Mouse (Mus musculus) neural tube, embryonic 15.5 days (tissue): ENCODE measurements around the gene U2af1. TPM values are rescaled to one million over a fixed set of nuclear protein-coding genes. Genes with fewer than 3 reads are reported as not detected.
"Not testable (repeated sequence)": the region's sequence is repeated elsewhere in the genome, so short reads cannot be mapped to it uniquely, and the experiment has no call there.

Source experiments
- ATAC-seq: fragments of 200-750 bp; cut with Nextera tagmentation; 2 replicates; pipeline ENCODE4 v1.8.0; 2017; ENCODE audit warnings: mild to moderate bottlenecking, moderate TSS enrichment, moderate library complexity; ENCODE audit not compliant: low FRiP score
- H3K27ac ChIP-seq: fragments of 300-500 bp; sonication (generic); replicated peaks from 2 replicates; pipeline ENCODE4 v1.5.1; 2015; ENCODE audit warnings: mild to moderate bottlenecking, inconsistent platforms
- H3K27me3 ChIP-seq: fragments of 300-500 bp; sonication (generic); replicated peaks from 2 replicates; pipeline ENCODE4 v1.6.1; 2015; ENCODE audit warnings: inconsistent platforms
- H3K36me3 ChIP-seq: fragments of 300-500 bp; sonication (generic); 2 replicates; pipeline ENCODE4 v1.6.1; 2015; ENCODE audit warnings: inconsistent platforms
- H3K4me1 ChIP-seq: fragments of 300-500 bp; sonication (generic); 2 replicates; pipeline ENCODE4 v1.6.1; 2015; ENCODE audit warnings: inconsistent platforms
- H3K4me2 ChIP-seq: fragments of 300-500 bp; sonication (generic); 2 replicates; pipeline ENCODE4 v1.6.1; 2015; ENCODE audit warnings: inconsistent platforms, mild to moderate bottlenecking, moderate library complexity
- H3K4me3 ChIP-seq: fragments of 300-500 bp; sonication (generic); replicated peaks from 2 replicates; pipeline ENCODE4 v1.5.1; 2015; ENCODE audit warnings: mild to moderate bottlenecking, inconsistent platforms
- H3K9ac ChIP-seq: fragments of 300-500 bp; sonication (generic); replicated peaks from 2 replicates; pipeline ENCODE4 v1.6.1; 2015; ENCODE audit warnings: mild to moderate bottlenecking, inconsistent platforms
- H3K9me3 ChIP-seq: fragments of 300-500 bp; sonication (generic); replicated peaks from 2 replicates; pipeline ENCODE4 v1.6.1; 2016; ENCODE audit warnings: inconsistent platforms
- WGBS: fragments of 180-500 bp; shearing (Covaris S2); methylation state at CpG from one replicate; pipeline ENCODE4 v1.1.7; 2015; ENCODE audit warnings: mixed read lengths; 5-methylcytosine and 5-hydroxymethylcytosine counted together
- polyA plus RNA-seq: library from polyadenylated mRNA; unstranded; fragments of >200 nt; fragmentation: Nextera tagmentation; extraction: Ambion mirVana; gene quantifications from 2 replicates; pipeline ENCODE4 v1.2.1, GENCODE M21; 2015

The U2af1 gene
- polyA plus RNA-seq, 1 experiment from 2014 or later: 176 TPM

- H3K4me2 ChIP-seq: peak within 1 kb of the TSS; percentile 99
- H3K27ac ChIP-seq: peak within 1 kb of the TSS; percentile 71
- ATAC-seq: peak; percentile 85
- no peaks in the 10 kb centered on the region for H3K36me3 ChIP-seq
- H3K4me3 ChIP-seq: peak within 1 kb of the TSS; percentile 56
- peaks cover 20% of the 10 kb centered on the region for H3K4me1 ChIP-seq
- WGBS: 3% methylated on average over 51 of the region's 61 CpGs
- no peaks in the 10 kb centered on the region for H3K9me3 ChIP-seq
- peaks cover 24% of the 10 kb centered on the region for H3K27me3 ChIP-seq
- peak within 1 kb of the TSS; percentile 56 for H3K9ac ChIP-seq
These were observed 21.5 kb downstream of the U2af1 start, which contains the start of gene Cbs for GRCm38 (mm10) chr17:31636942-31637811. Cbs (minus strand) TSS chr17:31637238.

- H3K9ac ChIP-seq: peak overlapping the region; percentile 56
- no peaks in the 10 kb centered on the region for H3K36me3 ChIP-seq
- H3K4me2 ChIP-seq: peak overlapping the region; percentile 99
- H3K27me3 ChIP-seq: peaks cover 24% of the 10 kb centered on the region
- H3K4me1 ChIP-seq: peaks cover 20% of the 10 kb centered on the region
- H3K4me3 ChIP-seq: peak overlapping the region; percentile 56
- H3K9me3 ChIP-seq: no peaks in the 10 kb centered on the region
- WGBS: 4% methylated on average over 45 of the region's 45 CpGs
- peak overlapping the region; percentile 64; the same call in 1 of the 2 replicates for H3K27ac ChIP-seq
- ATAC-seq: peak; percentile 53; the same call in 1 of the 2 replicates
These were observed 22.3 kb downstream of the U2af1 start for GRCm38 (mm10) chr17:31636277-31636941.

- peaks cover 20% of the 10 kb centered on the region for H3K4me1 ChIP-seq
- ATAC-seq: no peak
- H3K27ac ChIP-seq: no peak overlapping the region
- H3K4me2 ChIP-seq: peak overlapping the region; percentile 99
- peak overlapping the region; percentile 56; the same call in 1 of the 2 replicates for H3K4me3 ChIP-seq
- H3K36me3 ChIP-seq: no peaks in the 10 kb centered on the region
- H3K9me3 ChIP-seq: no peaks in the 10 kb centered on the region
- H3K27me3 ChIP-seq: peaks cover 24% of the 10 kb centered on the region
- no peak overlapping the region for H3K9ac ChIP-seq
- WGBS: 61% methylated on average over 11 of the region's 11 CpGs
These were observed 22.9 kb downstream of the U2af1 start for GRCm38 (mm10) chr17:31635781-31636180.

- Histone ChIP-seq H3K4me1 (peaks cover 20% of the 10 kb centered on the region), H3K9me3 (no peaks in the 10 kb centered on the region), H3K27me3 (peaks cover 24% of the 10 kb centered on the region), H3K4me2 (no peak overlapping the region), H3K27ac (no peak overlapping the region), H3K36me3 (no peaks in the 10 kb centered on the region), H3K9ac (no peak overlapping the region), H3K4me3 (no peak overlapping the region)
- 79% methylated on average over 5 of the region's 5 CpGs for WGBS
- no peak for ATAC-seq
These were observed 23.8 kb downstream of the U2af1 start for GRCm38 (mm10) chr17:31634896-31635295.

GRCm38 (mm10) chr17:31633007-31633406 is 25.7 kb downstream of the U2af1 start:
- H3K27me3 ChIP-seq: peaks cover 22% of the 10 kb centered on the region
- no peak overlapping the region for H3K9ac ChIP-seq
- peaks cover 20% of the 10 kb centered on the region for H3K4me1 ChIP-seq
- H3K36me3 ChIP-seq: no peaks in the 10 kb centered on the region
- H3K9me3 ChIP-seq: 0 out of 2 replicates have a peak, but pooled peaks cover 2% of the 10 kb centered on the region
- H3K4me2 ChIP-seq: no peak overlapping the region
- ATAC-seq: no peak
- 40% methylated on average over 6 of the region's 6 CpGs for WGBS
- no peak overlapping the region for H3K4me3 ChIP-seq
- 0 out of 2 replicates have a peak overlapping the region, but pooled peaks have one; percentile 23 for H3K27ac ChIP-seq

GRCm38 (mm10) chr17:31631081-31631800 is 27.5 kb downstream of the U2af1 start:
- peaks cover 5% of the 10 kb centered on the region for H3K4me1 ChIP-seq
- no peak overlapping the region for H3K9ac ChIP-seq
- no peaks in the 10 kb centered on the region for H3K36me3 ChIP-seq
- WGBS: 87% methylated on average over 10 of the region's 10 CpGs
- peaks cover 14% of the 10 kb centered on the region for H3K27me3 ChIP-seq
- 0 out of 2 replicates have a peak, but pooled peaks cover 7% of the 10 kb centered on the region for H3K9me3 ChIP-seq
- no peak overlapping the region for H3K4me3 ChIP-seq
- no peak overlapping the region for H3K27ac ChIP-seq
- no peak for ATAC-seq
- no peak overlapping the region for H3K4me2 ChIP-seq

GRCm38 (mm10) chr17:31627961-31628360 is 30.7 kb downstream of the U2af1 start:
- Histone ChIP-seq H3K27ac (no peak overlapping the region), H3K9me3 (0 out of 2 replicates have a peak, but pooled peaks cover 7% of the 10 kb centered on the region), H3K9ac (no peak overlapping the region), H3K4me1 (no peaks in the 10 kb centered on the region), H3K4me2 (no peak overlapping the region), H3K4me3 (no peak overlapping the region), H3K27me3 (no peaks in the 10 kb centered on the region), H3K36me3 (no peaks in the 10 kb centered on the region)
- 95% methylated on average over 2 of the region's 2 CpGs for WGBS
- no peak for ATAC-seq

GRCm38 (mm10) chr17:31623101-31623500 is 35.6 kb downstream of the U2af1 start:
- H3K4me3 ChIP-seq: no peak overlapping the region
- no peaks in the 10 kb centered on the region for H3K36me3 ChIP-seq
- no peak overlapping the region for H3K9ac ChIP-seq
- H3K27me3 ChIP-seq: no peaks in the 10 kb centered on the region
- 0 out of 2 replicates have a peak, but pooled peaks cover 6% of the 10 kb centered on the region for H3K9me3 ChIP-seq
- H3K4me2 ChIP-seq: no peak overlapping the region
- H3K4me1 ChIP-seq: no peaks in the 10 kb centered on the region
- no peak for ATAC-seq
- 96% methylated on average over 4 of the region's 4 CpGs for WGBS
- H3K27ac ChIP-seq: no peak overlapping the region

- Histone ChIP-seq H3K4me1 (no peaks in the 10 kb centered on the region), H3K9ac (no peak overlapping the region), H3K27ac (no peak overlapping the region), H3K36me3 (0 out of 2 replicates have a peak, but pooled peaks cover under 1% of the 10 kb centered on the region), H3K9me3 (no peaks in the 10 kb centered on the region), H3K4me2 (no peak overlapping the region), H3K27me3 (no peaks in the 10 kb centered on the region), H3K4me3 (no peak overlapping the region)
- ATAC-seq: no peak
- WGBS: 82% methylated on average over 4 of the region's 4 CpGs
These were observed 45.5 kb downstream of the U2af1 start for GRCm38 (mm10) chr17:31613086-31613755.

- Histone ChIP-seq H3K4me1 (no peaks in the 10 kb centered on the region), H3K27me3 (no peaks in the 10 kb centered on the region), H3K4me3 (no peak overlapping the region), H3K9ac (no peak overlapping the region), H3K36me3 (peaks cover 25% of the 10 kb centered on the region), H3K9me3 (no peaks in the 10 kb centered on the region), H3K27ac (no peak overlapping the region), H3K4me2 (no peak overlapping the region)
- no peak for ATAC-seq
- 85% methylated on average over 3 of the region's 3 CpGs for WGBS
These were observed 48.8 kb downstream of the U2af1 start for GRCm38 (mm10) chr17:31609895-31610294.

GRCm38 (mm10) chr17:31609173-31609572 is 49.5 kb downstream of the U2af1 start:
- not testable (repeated sequence) for H3K27me3 ChIP-seq, H3K4me1 ChIP-seq, H3K9me3 ChIP-seq, ATAC-seq, H3K27ac ChIP-seq, H3K4me2 ChIP-seq, H3K4me3 ChIP-seq, H3K9ac ChIP-seq
- peaks cover 32% of the 10 kb centered on the region for H3K36me3 ChIP-seq
- WGBS: 94% methylated on average over 3 of the region's 3 CpGs
